Mouse (Mus musculus) hindbrain, embryonic 15.5 days (tissue): ENCODE results near the gene BC052040. TPM values are rescaled to one million over a fixed set of nuclear protein-coding genes. Genes with fewer than 3 reads are reported as not detected.

ENCODE experiments used
- ATAC-seq: fragments of 200-750 bp; cut with Nextera tagmentation; 2 replicates; pipeline ENCODE4 v1.8.0; 2017; ENCODE audit warnings: low read depth, moderate number of reproducible peaks, moderate TSS enrichment; ENCODE audit not compliant: low FRiP score
- H3K27ac ChIP-seq: fragments of 300-500 bp; sonication (generic); replicated peaks from 2 replicates; pipeline ENCODE4 v1.5.1; 2015; ENCODE audit warnings: mild to moderate bottlenecking, inconsistent platforms
- H3K27me3 ChIP-seq: fragments of 300-500 bp; sonication (generic); 2 replicates; pipeline ENCODE4 v1.6.1; 2015; ENCODE audit warnings: control low read depth, inconsistent platforms
- H3K36me3 ChIP-seq: fragments of 300-500 bp; sonication (generic); 2 replicates; pipeline ENCODE4 v1.6.1; 2015; ENCODE audit warnings: control low read depth, inconsistent platforms
- H3K4me1 ChIP-seq: fragments of 300-500 bp; sonication (generic); replicated peaks from 2 replicates; pipeline ENCODE4 v1.6.1; 2015; ENCODE audit warnings: control low read depth, inconsistent platforms
- H3K4me2 ChIP-seq: fragments of 300-500 bp; sonication (generic); 2 replicates; pipeline ENCODE4 v1.6.1; 2015; ENCODE audit warnings: moderate library complexity, mild to moderate bottlenecking, inconsistent platforms
- H3K4me3 ChIP-seq: fragments of 300-500 bp; sonication (generic); 2 replicates; pipeline ENCODE4 v1.5.1; 2015; ENCODE audit warnings: mild to moderate bottlenecking, inconsistent platforms
- H3K9ac ChIP-seq: fragments of 300-500 bp; sonication (generic); 2 replicates; pipeline ENCODE4 v1.6.1; 2015; ENCODE audit warnings: inconsistent platforms
- H3K9me3 ChIP-seq: fragments of 300-500 bp; sonication (generic); 2 replicates; pipeline ENCODE4 v1.6.1; 2016; ENCODE audit warnings: control low read depth, inconsistent platforms
- WGBS: fragments of 180-500 bp; shearing (Covaris S2); methylation state at CpG from one replicate; pipeline ENCODE4 v1.1.7; 2015; 5-methylcytosine and 5-hydroxymethylcytosine counted together
- polyA plus RNA-seq: library from polyadenylated mRNA; unstranded; fragments of >200 nt; fragmentation: Nextera tagmentation; extraction: Ambion mirVana; gene quantifications from 2 replicates; pipeline ENCODE4 v1.2.1, GENCODE M21; 2015

BC052040 gene
- polyA plus RNA-seq, 1 experiment from 2014 or later, result 21.3 TPM

DNA sequence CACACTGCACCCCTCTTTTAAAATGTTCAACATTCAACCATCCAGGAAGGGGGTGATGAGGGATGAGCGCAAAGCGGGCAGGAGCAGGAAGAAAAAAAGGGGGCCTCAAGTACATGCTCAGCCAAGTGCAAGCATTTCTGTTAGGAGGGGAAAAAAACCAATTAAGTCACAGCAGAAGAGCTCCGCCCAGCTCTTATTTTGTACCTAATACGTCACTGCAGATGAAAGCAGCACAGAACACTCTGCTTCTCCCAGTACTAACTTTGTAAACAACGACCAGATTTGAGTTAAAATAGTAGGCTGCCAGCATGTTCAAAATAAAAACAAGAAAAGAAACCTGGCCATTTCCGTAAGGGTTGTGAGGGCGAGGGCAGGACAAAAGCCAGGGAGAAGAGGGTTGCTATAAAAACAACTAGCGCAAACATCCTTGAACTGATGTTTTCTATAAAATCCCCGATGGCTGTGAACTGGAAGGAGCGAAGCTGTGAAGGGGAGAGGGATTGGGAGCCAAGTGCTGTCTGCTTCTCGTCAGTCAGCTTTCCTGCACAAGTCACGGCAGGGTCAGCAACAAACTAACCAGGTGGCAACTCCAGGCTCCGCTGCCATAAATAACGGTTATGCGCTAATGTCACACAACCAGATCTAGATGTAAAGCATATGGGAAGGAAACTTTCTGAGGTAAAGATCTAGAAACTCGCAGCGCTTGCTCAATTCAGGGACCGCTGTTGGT, 2.2 kb upstream of the BC052040 start:
- Histone ChIP-seq H3K9ac (no peak overlapping the region), H3K9me3 (no peaks in the 10 kb centered on the region), H3K27me3 (no peaks in the 10 kb centered on the region), H3K4me3 (no peak overlapping the region), H3K4me2 (no peak overlapping the region; the same call in 1 of the 2 replicates), H3K36me3 (no peaks in the 10 kb centered on the region), H3K27ac (no peak overlapping the region), H3K4me1 (peaks cover 13% of the 10 kb centered on the region)
- ATAC-seq, result no peak
- WGBS, result 38% methylated on average over 18 of the region's 18 CpGs

DNA sequence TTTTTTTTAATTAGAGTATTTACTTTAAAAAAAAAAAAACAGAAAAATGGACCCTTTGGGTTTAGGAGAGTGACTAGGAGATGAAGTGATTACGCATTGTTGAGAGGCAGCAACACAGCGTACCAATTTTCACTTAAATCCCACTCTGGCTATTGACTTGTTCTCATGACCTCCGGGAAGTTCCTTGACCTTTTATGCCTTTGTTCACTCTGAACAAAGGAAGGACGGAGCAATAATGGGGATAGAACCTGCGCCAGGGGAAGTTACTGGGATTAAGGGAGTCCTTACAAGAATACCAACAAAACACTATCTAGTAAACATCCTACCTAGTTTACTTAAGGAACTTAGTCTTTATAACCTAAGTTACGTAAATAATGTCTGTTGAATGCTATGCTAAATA, 1.5 kb upstream of the BC052040 start:
- no peak overlapping the region for H3K4me3 ChIP-seq
- 26% methylated on average over 6 of the region's 6 CpGs for WGBS
- H3K27ac ChIP-seq, result no peak overlapping the region
- peaks cover 13% of the 10 kb centered on the region for H3K4me1 ChIP-seq
- no peaks in the 10 kb centered on the region for H3K36me3 ChIP-seq
- no peaks in the 10 kb centered on the region for H3K27me3 ChIP-seq
- H3K9ac ChIP-seq, result no peak overlapping the region
- no peak overlapping the region for H3K4me2 ChIP-seq
- no peak for ATAC-seq
- no peaks in the 10 kb centered on the region for H3K9me3 ChIP-seq

DNA sequence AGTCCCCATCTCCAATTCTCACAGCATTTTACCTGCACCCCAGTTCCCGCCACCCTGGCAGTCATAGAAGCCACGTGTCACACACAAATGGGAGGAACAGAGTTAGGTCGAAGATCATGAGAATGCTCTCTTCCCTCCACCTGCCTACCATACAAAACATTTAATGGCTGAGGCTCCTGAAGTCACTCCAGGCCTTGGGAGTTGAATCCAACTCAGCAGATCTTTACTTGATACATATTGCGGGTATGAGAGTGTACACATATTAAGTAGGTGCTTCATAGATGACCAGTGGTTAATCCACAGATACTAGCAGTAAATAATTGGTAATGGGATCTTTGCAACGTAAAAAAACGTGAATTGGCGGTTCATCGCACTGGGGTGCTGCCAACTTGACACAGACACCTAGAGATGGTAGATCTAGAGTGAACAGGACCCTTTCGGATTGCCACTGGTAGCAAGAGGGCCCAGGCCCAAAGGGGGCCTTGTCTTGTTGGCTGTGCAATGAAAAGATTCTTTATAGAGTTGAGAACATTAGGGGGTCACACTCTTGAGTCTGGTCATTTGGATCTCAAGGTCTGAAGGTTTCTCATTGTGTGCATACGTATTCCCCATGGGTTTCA, 583 bp downstream of the BC052040 start:
- no peaks in the 10 kb centered on the region for H3K27me3 ChIP-seq
- no peaks in the 10 kb centered on the region for H3K36me3 ChIP-seq
- H3K9ac ChIP-seq, result peak overlapping the region; percentile 78
- 69% methylated on average over 10 of the region's 10 CpGs for WGBS
- peak overlapping the region; percentile 76 for H3K27ac ChIP-seq
- ATAC-seq, result 0 out of 2 replicates have a peak, but pooled peaks have one; percentile 10
- no peaks in the 10 kb centered on the region for H3K9me3 ChIP-seq
- H3K4me2 ChIP-seq, result peak overlapping the region; percentile 66
- peak overlapping the region; percentile 69 for H3K4me3 ChIP-seq
- peaks cover 13% of the 10 kb centered on the region for H3K4me1 ChIP-seq

DNA sequence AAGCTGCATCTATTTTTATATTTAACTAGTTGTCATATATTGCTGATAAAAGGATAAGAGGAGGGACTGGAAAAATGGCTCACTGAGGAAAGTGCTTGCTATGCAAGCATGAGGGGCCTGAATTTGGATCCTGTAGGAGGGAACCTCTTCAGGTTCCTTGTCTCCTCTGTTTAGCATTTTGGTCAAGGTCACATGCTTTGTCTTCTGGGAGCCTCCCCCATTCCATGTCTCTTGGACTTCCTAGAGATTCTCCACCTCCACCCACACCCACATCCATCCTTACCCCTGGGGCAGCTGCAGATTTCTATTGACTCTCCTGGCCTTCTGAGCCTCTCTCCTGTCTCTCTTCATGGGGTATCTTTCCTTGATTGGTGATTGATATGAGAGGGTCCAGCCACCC, 2.3 kb downstream of the BC052040 start:
- Histone ChIP-seq H3K4me3 (no peak overlapping the region), H3K4me1 (peaks cover 13% of the 10 kb centered on the region), H3K27me3 (no peaks in the 10 kb centered on the region), H3K9me3 (no peaks in the 10 kb centered on the region), H3K36me3 (no peaks in the 10 kb centered on the region), H3K4me2 (0 out of 2 replicates have a peak overlapping the region, but pooled peaks have one; percentile 1), H3K27ac (no peak overlapping the region), H3K9ac (no peak overlapping the region)
- no peak for ATAC-seq

DNA sequence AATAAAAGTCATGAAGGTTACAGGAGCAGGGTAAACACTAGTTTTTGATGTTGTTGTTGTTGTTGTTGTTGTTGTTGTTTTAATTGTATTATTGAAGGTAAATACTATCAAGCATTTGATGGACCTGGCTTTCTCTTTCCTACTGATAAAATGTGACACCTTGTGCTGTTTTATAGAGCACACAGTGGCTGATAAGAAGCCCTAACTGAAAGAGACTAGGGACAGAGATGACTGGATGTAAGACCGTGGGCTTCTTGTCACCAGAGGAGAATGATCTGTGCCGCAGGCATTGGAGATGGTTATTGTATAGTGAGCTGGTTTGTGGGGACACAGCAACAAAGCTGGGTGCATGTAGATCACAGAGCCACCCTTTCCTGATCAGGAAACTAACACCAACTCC, 9.1 kb downstream of the BC052040 start:
- ATAC-seq, result no peak
- no peak overlapping the region for H3K27ac ChIP-seq
- WGBS, result 90% methylated on average over 2 of the region's 2 CpGs
- H3K36me3 ChIP-seq, result no peaks in the 10 kb centered on the region
- H3K9me3 ChIP-seq, result no peaks in the 10 kb centered on the region
- no peaks in the 10 kb centered on the region for H3K27me3 ChIP-seq
- no peak overlapping the region for H3K9ac ChIP-seq
- H3K4me2 ChIP-seq, result no peak overlapping the region
- H3K4me3 ChIP-seq, result no peak overlapping the region
- peaks cover 11% of the 10 kb centered on the region for H3K4me1 ChIP-seq

DNA sequence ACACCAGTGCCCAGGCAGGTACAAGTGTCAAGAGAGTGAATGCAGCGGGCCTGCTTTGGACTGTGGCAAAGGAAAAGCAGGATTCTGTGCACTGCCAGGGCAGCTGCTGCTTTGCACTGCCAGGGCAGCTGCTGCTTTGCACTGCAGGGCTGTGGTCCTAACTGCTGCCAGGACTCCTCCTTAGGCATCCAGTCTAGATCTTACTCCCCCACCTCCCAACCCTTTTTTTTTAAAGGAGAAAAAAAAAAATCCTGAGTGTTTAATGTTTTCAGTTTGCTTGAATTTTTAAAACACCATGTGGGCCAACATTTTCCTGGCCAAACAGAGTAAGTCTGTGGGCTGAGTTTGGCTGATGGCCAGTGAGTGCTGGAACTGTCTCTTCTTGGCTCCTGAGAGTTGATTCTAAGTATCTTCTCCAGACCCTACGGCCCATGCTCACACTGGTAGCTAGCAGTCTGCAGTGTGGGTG, 11.2 kb downstream of the BC052040 start:
- no peaks in the 10 kb centered on the region for H3K27me3 ChIP-seq
- no peak overlapping the region for H3K27ac ChIP-seq
- ATAC-seq, result peak; percentile 71; the same call in 1 of the 2 replicates
- WGBS, result 47% methylated on average over 2 of the region's 2 CpGs
- H3K9ac ChIP-seq, result no peak overlapping the region
- no peaks in the 10 kb centered on the region for H3K36me3 ChIP-seq
- no peak overlapping the region for H3K4me2 ChIP-seq
- no peaks in the 10 kb centered on the region for H3K9me3 ChIP-seq
- peaks cover 19% of the 10 kb centered on the region for H3K4me1 ChIP-seq
- H3K4me3 ChIP-seq, result no peak overlapping the region

DNA sequence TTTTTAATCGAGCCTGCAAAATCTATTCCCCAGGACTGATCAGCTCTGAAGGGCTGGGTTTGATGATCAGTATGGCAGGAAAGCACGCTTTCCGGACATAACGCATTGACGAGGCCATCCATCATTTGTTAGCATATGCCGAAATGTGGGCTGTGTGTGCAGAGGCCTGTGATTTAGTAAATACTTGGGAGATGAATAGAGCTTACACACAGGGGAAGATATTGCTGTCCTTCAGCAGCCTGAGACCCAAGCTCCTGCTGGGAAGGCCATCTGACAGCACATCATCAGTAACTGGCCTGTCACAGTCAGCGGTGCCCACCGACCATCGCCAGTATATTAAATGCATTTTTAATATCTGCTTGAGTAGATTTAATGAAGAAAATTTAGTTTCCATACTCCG, 15.5 kb downstream of the BC052040 start:
- Histone ChIP-seq H3K9me3 (no peaks in the 10 kb centered on the region), H3K27me3 (no peaks in the 10 kb centered on the region), H3K36me3 (no peaks in the 10 kb centered on the region), H3K4me2 (no peak overlapping the region), H3K4me1 (peaks cover 23% of the 10 kb centered on the region), H3K4me3 (no peak overlapping the region), H3K27ac (peak overlapping the region; percentile 36; the same call in 1 of the 2 replicates), H3K9ac (no peak overlapping the region)
- WGBS, result 26% methylated on average over 10 of the region's 10 CpGs
- peak; percentile 74 for ATAC-seq

DNA sequence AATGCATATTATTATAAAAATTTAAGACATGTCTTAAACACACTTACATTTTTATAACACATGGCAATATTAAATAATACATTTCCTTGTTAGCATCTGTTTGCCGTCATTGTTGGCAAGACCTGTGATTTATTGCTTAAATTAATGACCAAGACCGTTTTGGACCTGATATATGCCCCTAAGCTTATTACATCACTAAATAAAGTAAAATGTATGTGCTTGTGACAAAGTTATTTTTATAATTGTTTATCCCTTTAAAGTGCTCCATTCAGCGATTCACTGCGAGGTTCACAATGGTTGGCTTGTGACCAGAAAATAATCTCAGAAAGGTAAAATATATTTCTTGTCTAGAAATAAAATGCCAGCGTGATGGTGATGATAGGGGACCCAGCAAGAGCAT, 16.8 kb downstream of the BC052040 start:
- 56% methylated on average over 5 of the region's 5 CpGs for WGBS
- no peak overlapping the region for H3K4me2 ChIP-seq
- no peak overlapping the region for H3K9ac ChIP-seq
- no peak overlapping the region for H3K27ac ChIP-seq
- no peaks in the 10 kb centered on the region for H3K9me3 ChIP-seq
- ATAC-seq, result no peak
- no peak overlapping the region for H3K4me3 ChIP-seq
- H3K4me1 ChIP-seq, result peaks cover 12% of the 10 kb centered on the region
- no peaks in the 10 kb centered on the region for H3K27me3 ChIP-seq
- H3K36me3 ChIP-seq, result no peaks in the 10 kb centered on the region

DNA sequence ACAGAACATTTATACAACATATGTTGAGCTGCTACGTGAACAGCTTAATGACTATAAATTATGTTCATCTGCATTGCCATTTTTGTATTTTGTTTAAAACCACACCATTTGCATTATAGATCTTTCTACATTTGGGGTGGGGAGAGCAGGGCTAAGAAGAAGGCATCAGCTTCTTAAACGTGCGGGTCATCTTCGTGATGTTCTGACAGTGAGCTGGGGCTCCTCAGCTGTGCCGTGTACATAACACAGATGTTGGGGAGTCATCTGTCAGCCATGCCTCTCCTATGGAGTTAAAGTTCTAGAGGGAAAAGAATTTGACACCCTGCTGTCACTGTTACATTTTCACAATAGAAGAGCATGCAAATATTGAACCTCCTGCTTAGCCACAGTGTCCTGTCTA, 19.2 kb downstream of the BC052040 start:
- Histone ChIP-seq H3K9me3 (no peaks in the 10 kb centered on the region), H3K9ac (no peak overlapping the region), H3K4me2 (no peak overlapping the region), H3K36me3 (no peaks in the 10 kb centered on the region), H3K4me3 (no peak overlapping the region), H3K27ac (no peak overlapping the region), H3K27me3 (no peaks in the 10 kb centered on the region), H3K4me1 (peaks cover 12% of the 10 kb centered on the region)
- no peak for ATAC-seq
- 20% methylated on average over 5 of the region's 5 CpGs for WGBS

DNA sequence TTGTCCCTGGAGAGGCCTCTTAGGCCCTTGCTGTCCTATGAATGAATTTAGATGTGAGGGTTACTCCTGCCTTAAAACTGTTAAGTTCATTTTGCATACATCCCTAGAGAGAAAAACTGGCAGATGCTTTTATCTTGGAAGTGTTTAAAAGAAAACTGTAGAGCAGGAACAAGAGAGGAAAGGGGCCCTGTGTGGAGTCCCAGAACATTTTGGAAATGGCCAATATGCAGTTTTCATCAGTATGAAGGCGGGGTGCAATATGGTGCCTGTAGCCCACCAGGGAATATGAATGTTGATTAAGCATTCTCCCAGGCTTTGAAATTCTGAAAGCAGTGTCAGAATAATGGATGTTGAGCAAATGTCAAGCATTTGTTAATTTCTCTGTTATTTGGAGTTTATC, 19.8 kb downstream of the BC052040 start:
- no peaks in the 10 kb centered on the region for H3K9me3 ChIP-seq
- H3K27ac ChIP-seq, result no peak overlapping the region
- H3K9ac ChIP-seq, result no peak overlapping the region
- H3K36me3 ChIP-seq, result no peaks in the 10 kb centered on the region
- no peak overlapping the region for H3K4me2 ChIP-seq
- H3K27me3 ChIP-seq, result no peaks in the 10 kb centered on the region
- WGBS, result 35% methylated on average over 1 of the region's 1 CpGs
- no peak overlapping the region for H3K4me3 ChIP-seq
- H3K4me1 ChIP-seq, result peaks cover 12% of the 10 kb centered on the region
- ATAC-seq, result no peak

DNA sequence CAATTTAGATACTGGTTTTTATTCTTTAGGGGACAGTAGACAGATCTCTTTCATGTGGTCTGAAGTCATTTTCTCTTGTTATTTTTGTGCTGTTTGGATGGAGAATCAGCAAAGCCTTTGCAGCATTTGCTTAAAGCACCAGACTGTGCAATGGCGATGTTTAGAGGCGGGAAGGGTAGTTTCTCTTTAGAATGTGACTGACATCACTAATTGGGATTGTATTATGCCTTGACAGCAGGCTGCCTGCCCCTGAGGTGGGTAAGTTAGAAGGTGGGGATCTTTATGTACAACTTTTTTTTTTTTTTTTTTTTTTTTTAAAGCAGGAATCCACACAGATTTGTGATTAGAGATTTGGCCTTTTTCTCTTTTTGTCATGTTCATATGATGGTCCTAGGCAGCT, 20.6 kb downstream of the BC052040 start:
- H3K9me3 ChIP-seq, result no peaks in the 10 kb centered on the region
- 43% methylated on average over 2 of the region's 2 CpGs for WGBS
- H3K36me3 ChIP-seq, result no peaks in the 10 kb centered on the region
- H3K4me3 ChIP-seq, result no peak overlapping the region
- no peak for ATAC-seq
- H3K4me1 ChIP-seq, result peaks cover 9% of the 10 kb centered on the region; the same call in 1 of the 2 replicates
- no peak overlapping the region for H3K27ac ChIP-seq
- no peak overlapping the region for H3K4me2 ChIP-seq
- H3K9ac ChIP-seq, result no peak overlapping the region
- H3K27me3 ChIP-seq, result no peaks in the 10 kb centered on the region

DNA sequence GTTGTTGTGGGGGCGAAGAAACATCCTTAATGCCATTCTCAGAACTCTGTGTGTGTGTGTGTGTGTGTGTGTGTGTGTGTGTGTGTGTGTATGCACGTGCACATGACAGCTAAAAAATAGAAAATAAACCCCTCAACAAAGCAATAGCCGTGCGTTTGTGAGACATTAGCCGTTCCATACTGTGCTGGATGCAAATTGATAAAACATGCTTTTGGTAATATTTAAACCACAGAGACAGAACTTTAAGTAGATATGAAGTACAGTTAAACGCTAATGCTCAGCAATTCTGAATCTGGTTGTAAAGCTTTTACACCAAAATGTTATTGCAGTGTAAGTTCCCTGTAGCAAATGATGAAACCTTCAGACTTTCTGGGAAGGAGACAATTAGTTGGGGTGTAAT, 22.6 kb downstream of the BC052040 start:
- 79% methylated on average over 6 of the region's 6 CpGs for WGBS

More for the DNA sequence above, 22.6 kb downstream of the BC052040 start:
- no peak overlapping the region for H3K4me3 ChIP-seq
- ATAC-seq, result no peak
- no peak overlapping the region for H3K27ac ChIP-seq
- H3K4me2 ChIP-seq, result no peak overlapping the region
- H3K36me3 ChIP-seq, result no peaks in the 10 kb centered on the region
- H3K4me1 ChIP-seq, result peaks cover 5% of the 10 kb centered on the region; the same call in 1 of the 2 replicates
- no peaks in the 10 kb centered on the region for H3K27me3 ChIP-seq
- H3K9me3 ChIP-seq, result no peaks in the 10 kb centered on the region
- no peak overlapping the region for H3K9ac ChIP-seq
